Mouse (Mus musculus) lung, embryonic 15.5 days (tissue): Measurements from ENCODE around the gene Nme2. TPM values are rescaled to one million over a fixed set of nuclear protein-coding genes. Genes with fewer than 3 reads are reported as not detected.

Experiments
- ATAC-seq: fragments of 200-750 bp; cut with Nextera tagmentation; 2 replicates; pipeline ENCODE4 v1.8.0; 2017; ENCODE audit warnings: moderate number of reproducible peaks, borderline replicate concordance; ENCODE audit not compliant: low FRiP score, low TSS enrichment; ENCODE audit errors: extremely low read depth
- H3K27ac ChIP-seq: fragments of 300-500 bp; sonication (generic); 2 replicates; pipeline ENCODE4 v1.5.1; 2015; ENCODE audit warnings: moderate library complexity, mild to moderate bottlenecking, inconsistent platforms
- H3K27me3 ChIP-seq: fragments of 300-500 bp; sonication (generic); 2 replicates; pipeline ENCODE4 v1.6.1; 2015; ENCODE audit warnings: inconsistent platforms
- H3K36me3 ChIP-seq: fragments of 300-500 bp; sonication (generic); 2 replicates; pipeline ENCODE4 v1.6.1; 2015; ENCODE audit warnings: inconsistent platforms
- H3K4me1 ChIP-seq: fragments of 300-500 bp; sonication (generic); 2 replicates; pipeline ENCODE4 v1.6.1; 2015; ENCODE audit warnings: inconsistent platforms
- H3K4me2 ChIP-seq: fragments of 300-500 bp; sonication (generic); 2 replicates; pipeline ENCODE4 v1.6.1; 2015; ENCODE audit warnings: inconsistent platforms, mild to moderate bottlenecking, moderate library complexity
- H3K4me3 ChIP-seq: fragments of 300-500 bp; sonication (generic); 2 replicates; pipeline ENCODE4 v1.5.1; 2015; ENCODE audit warnings: mild to moderate bottlenecking, inconsistent platforms
- H3K9ac ChIP-seq: fragments of 300-500 bp; sonication (generic); 2 replicates; pipeline ENCODE4 v1.6.1; 2015; ENCODE audit warnings: inconsistent platforms
- H3K9me3 ChIP-seq: fragments of 300-500 bp; sonication (generic); 2 replicates; pipeline ENCODE4 v1.6.1; 2016; ENCODE audit warnings: inconsistent platforms
- WGBS: fragments of 180-500 bp; shearing (Covaris S2); methylation state at CpG from one replicate; pipeline ENCODE4 v1.1.7; 2015; 5-methylcytosine and 5-hydroxymethylcytosine counted together
- polyA plus RNA-seq: library from polyadenylated mRNA; unstranded; fragments of >200 nt; fragmentation: Nextera tagmentation; extraction: Ambion mirVana; gene quantifications from 2 replicates; pipeline ENCODE4 v1.2.1, GENCODE M21; 2015

The Nme2 gene
- polyA plus RNA-seq, 1 experiment from 2014 or later: 258 TPM

- Histone ChIP-seq H3K27ac (peak overlapping the region; percentile 74; the same call in 1 of the 2 replicates), H3K4me2 (no peak overlapping the region), H3K4me3 (no peak overlapping the region), H3K9me3 (no peaks in the 10 kb centered on the region), H3K27me3 (no peaks in the 10 kb centered on the region), H3K36me3 (no peaks in the 10 kb centered on the region), H3K9ac (no peak overlapping the region), H3K4me1 (peaks cover 10% of the 10 kb centered on the region; the same call in 1 of the 2 replicates)
- ATAC-seq: no peak
- 80% methylated on average over 4 of the region's 4 CpGs for WGBS
Observed at GRCm38 (mm10) chr11:93987026-93987425, 31.0 kb upstream of the Nme2 start.

- peaks cover 10% of the 10 kb centered on the region; the same call in 1 of the 2 replicates for H3K4me1 ChIP-seq
- no peaks in the 10 kb centered on the region for H3K27me3 ChIP-seq
- ATAC-seq: no peak
- H3K4me3 ChIP-seq: no peak overlapping the region
- H3K9me3 ChIP-seq: no peaks in the 10 kb centered on the region
- H3K4me2 ChIP-seq: no peak overlapping the region
- no peaks in the 10 kb centered on the region for H3K36me3 ChIP-seq
- no peak overlapping the region for H3K27ac ChIP-seq
- H3K9ac ChIP-seq: no peak overlapping the region
Observed at GRCm38 (mm10) chr11:93986298-93986697, 30.2 kb upstream of the Nme2 start.

- peaks cover 10% of the 10 kb centered on the region; the same call in 1 of the 2 replicates for H3K4me1 ChIP-seq
Observed at GRCm38 (mm10) chr11:93985265-93985664, 29.2 kb upstream of the Nme2 start.

GRCm38 (mm10) chr11:93984619-93985018, 28.6 kb upstream of the Nme2 start:
- H3K4me1 ChIP-seq: peaks cover 10% of the 10 kb centered on the region; the same call in 1 of the 2 replicates
- H3K4me3 ChIP-seq: no peak overlapping the region
- H3K27ac ChIP-seq: no peak overlapping the region
- no peaks in the 10 kb centered on the region for H3K36me3 ChIP-seq
- no peak overlapping the region for H3K4me2 ChIP-seq
- H3K27me3 ChIP-seq: no peaks in the 10 kb centered on the region
- 92% methylated on average over 3 of the region's 3 CpGs for WGBS
- H3K9ac ChIP-seq: no peak overlapping the region
- no peak for ATAC-seq
- no peaks in the 10 kb centered on the region for H3K9me3 ChIP-seq

More at GRCm38 (mm10) chr11:93985265-93985664, 29.2 kb upstream of the Nme2 start:
- H3K9ac ChIP-seq: no peak overlapping the region
- H3K27me3 ChIP-seq: no peaks in the 10 kb centered on the region
- ATAC-seq: no peak
- no peak overlapping the region for H3K4me2 ChIP-seq
- no peaks in the 10 kb centered on the region for H3K36me3 ChIP-seq
- no peak overlapping the region for H3K27ac ChIP-seq
- no peak overlapping the region for H3K4me3 ChIP-seq
- H3K9me3 ChIP-seq: no peaks in the 10 kb centered on the region
- 81% methylated on average over 5 of the region's 5 CpGs for WGBS

- WGBS: 41% methylated on average over 6 of the region's 6 CpGs
Observed at GRCm38 (mm10) chr11:93979502-93980049, 23.5 kb upstream of the Nme2 start.

GRCm38 (mm10) chr11:93972951-93973350, 16.9 kb upstream of the Nme2 start:
- WGBS: 86% methylated on average over 5 of the region's 5 CpGs
- H3K9me3 ChIP-seq: no peaks in the 10 kb centered on the region
- no peak overlapping the region for H3K4me2 ChIP-seq
- H3K27me3 ChIP-seq: no peaks in the 10 kb centered on the region
- no peak for ATAC-seq
- H3K36me3 ChIP-seq: no peaks in the 10 kb centered on the region
- H3K4me1 ChIP-seq: 0 out of 2 replicates have a peak, but pooled peaks cover 5% of the 10 kb centered on the region
- no peak overlapping the region for H3K9ac ChIP-seq
- H3K27ac ChIP-seq: no peak overlapping the region
- no peak overlapping the region for H3K4me3 ChIP-seq

More at GRCm38 (mm10) chr11:93979502-93980049, 23.5 kb upstream of the Nme2 start:
- Histone ChIP-seq H3K4me3 (no peak overlapping the region), H3K36me3 (no peaks in the 10 kb centered on the region), H3K27me3 (no peaks in the 10 kb centered on the region), H3K27ac (no peak overlapping the region), H3K4me1 (no peaks in the 10 kb centered on the region), H3K9ac (no peak overlapping the region), H3K4me2 (no peak overlapping the region), H3K9me3 (no peaks in the 10 kb centered on the region)
- ATAC-seq: no peak

- H3K4me3 ChIP-seq: no peak overlapping the region
- no peak overlapping the region for H3K9ac ChIP-seq
- no peaks in the 10 kb centered on the region for H3K9me3 ChIP-seq
- peaks cover 15% of the 10 kb centered on the region for H3K4me1 ChIP-seq
- WGBS: 69% methylated on average over 1 of the region's 1 CpGs
- H3K4me2 ChIP-seq: no peak overlapping the region
- H3K27me3 ChIP-seq: no peaks in the 10 kb centered on the region
- no peak for ATAC-seq
- no peak overlapping the region for H3K27ac ChIP-seq
- H3K36me3 ChIP-seq: peaks cover 13% of the 10 kb centered on the region; the same call in 1 of the 2 replicates
Observed at GRCm38 (mm10) chr11:93969799-93970198, 13.7 kb upstream of the Nme2 start.

GRCm38 (mm10) chr11:93969171-93969570, 13.1 kb upstream of the Nme2 start:
- Histone ChIP-seq H3K9ac (no peak overlapping the region; the same call in 1 of the 2 replicates), H3K27ac (no peak overlapping the region), H3K27me3 (no peaks in the 10 kb centered on the region), H3K4me1 (peaks cover 15% of the 10 kb centered on the region), H3K4me3 (no peak overlapping the region), H3K36me3 (peaks cover 19% of the 10 kb centered on the region), H3K9me3 (no peaks in the 10 kb centered on the region), H3K4me2 (no peak overlapping the region)
- WGBS: 90% methylated on average over 6 of the region's 6 CpGs
- no peak for ATAC-seq

- peak overlapping the region; percentile 65 for H3K4me2 ChIP-seq
- no peaks in the 10 kb centered on the region for H3K9me3 ChIP-seq
- H3K36me3 ChIP-seq: peaks cover 23% of the 10 kb centered on the region
- H3K27ac ChIP-seq: no peak overlapping the region
- peak overlapping the region; percentile 68 for H3K4me3 ChIP-seq
- H3K9ac ChIP-seq: no peak overlapping the region; the same call in 1 of the 2 replicates
- 39% methylated on average over 6 of the region's 6 CpGs for WGBS
- peaks cover 15% of the 10 kb centered on the region for H3K4me1 ChIP-seq
- no peaks in the 10 kb centered on the region for H3K27me3 ChIP-seq
- ATAC-seq: no peak
Observed at GRCm38 (mm10) chr11:93968848-93969128, 12.7 kb upstream of the Nme2 start.

GRCm38 (mm10) chr11:93968005-93968847, 12.2 kb upstream of the Nme2 start, which contains the start of the genes Gm20390 and Nme1:
Gene Gm20390 (minus strand): TSS chr11:93968293.
Gene Nme1 (minus strand): TSS chr11:93968521.
- H3K4me3 ChIP-seq: peak within 1 kb of the TSS; percentile 68
- under 1% methylated on average over 40 of the region's 40 CpGs for WGBS

GRCm38 (mm10) chr11:93967381-93967780, 11.3 kb upstream of the Nme2 start:
- Histone ChIP-seq H3K36me3 (peaks cover 34% of the 10 kb centered on the region), H3K4me1 (peaks cover 15% of the 10 kb centered on the region), H3K27me3 (no peaks in the 10 kb centered on the region), H3K4me3 (peak overlapping the region; percentile 68), H3K4me2 (peak overlapping the region; percentile 65), H3K27ac (peak overlapping the region; percentile 45; the same call in 1 of the 2 replicates), H3K9me3 (no peaks in the 10 kb centered on the region), H3K9ac (peak overlapping the region; percentile 70)
- WGBS: 2% methylated on average over 11 of the region's 11 CpGs
- no peak for ATAC-seq

More at GRCm38 (mm10) chr11:93968005-93968847, 12.2 kb upstream of the Nme2 start, which contains the start of the genes Gm20390 and Nme1:
- peaks cover 28% of the 10 kb centered on the region for H3K36me3 ChIP-seq
- H3K4me1 ChIP-seq: peaks cover 15% of the 10 kb centered on the region
- H3K27ac ChIP-seq: peak within 1 kb of the TSS; percentile 45
- H3K9me3 ChIP-seq: no peaks in the 10 kb centered on the region
- peak within 1 kb of the TSS; percentile 70 for H3K9ac ChIP-seq
- H3K27me3 ChIP-seq: no peaks in the 10 kb centered on the region
- peak within 1 kb of the TSS; percentile 65 for H3K4me2 ChIP-seq
- peak; percentile 94 for ATAC-seq

GRCm38 (mm10) chr11:93965391-93965790, 9.3 kb upstream of the Nme2 start:
- Histone ChIP-seq H3K27me3 (no peaks in the 10 kb centered on the region), H3K4me3 (no peak overlapping the region), H3K9me3 (no peaks in the 10 kb centered on the region), H3K36me3 (peaks cover 51% of the 10 kb centered on the region), H3K4me2 (no peak overlapping the region), H3K9ac (no peak overlapping the region), H3K4me1 (peaks cover 15% of the 10 kb centered on the region), H3K27ac (no peak overlapping the region)
- ATAC-seq: no peak
- WGBS: 92% methylated on average over 6 of the region's 6 CpGs
